Mouse (Mus musculus): ENCODE results near the gene Trp53inp2. TPM values are rescaled to one million over a fixed set of nuclear protein-coding genes. Genes with fewer than 3 reads are reported as not detected.

The Trp53inp2 gene
- total and polyA plus RNA-seq, 3 experiments: 2.8 to 6.2 (median 3.3) TPM

DNA sequence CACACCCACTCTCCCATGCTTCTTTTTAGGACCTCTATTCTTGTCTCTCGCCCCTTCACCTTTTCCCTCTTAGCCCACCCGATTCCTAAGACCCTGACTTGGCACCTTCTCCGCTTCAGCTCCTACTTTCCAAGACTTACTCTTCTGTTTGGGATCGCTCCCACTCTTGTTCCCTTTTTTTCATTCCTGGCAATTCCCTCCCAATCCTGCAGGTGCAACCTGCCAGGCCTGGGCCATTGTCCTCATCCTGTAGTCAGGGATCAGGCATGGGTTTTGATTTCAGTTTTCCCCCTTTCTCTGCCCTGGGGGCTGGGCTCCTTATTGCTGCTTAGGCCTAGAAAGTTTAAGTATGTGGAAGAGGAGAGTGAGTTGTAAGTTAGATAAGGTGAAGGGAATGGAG, 6.2 kb downstream of the Trp53inp2 start:
- ATAC-seq (ENCODE audit: extremely low read depth, insufficient number of reproducible peaks, low FRiP score, poor library complexity, severe bottlenecking) (no peak), DNase-seq (ENCODE audit: low spot score) (no peak)
- Histone ChIP-seq H3K4me1 (ENCODE audit: insufficient read depth, low read depth, low read length) (peaks cover 13% of the 10 kb centered on the region), H3K9me3 (replicated peaks) (no peaks in the 10 kb centered on the region), H3K4me3 (ENCODE audit: low read depth, low read length) (no peak overlapping the region), H3K36me3 (replicated peaks) (peaks cover 42% of the 10 kb centered on the region), H3K27me3 (ENCODE audit: insufficient read depth, low read length) (no peaks in the 10 kb centered on the region; the same call in 1 of the 2 replicates)
- TF ChIP-seq CTCF (IDR thresholded peaks at IDR 0.05; ENCODE audit: low read depth, low read length): no peak

DNA sequence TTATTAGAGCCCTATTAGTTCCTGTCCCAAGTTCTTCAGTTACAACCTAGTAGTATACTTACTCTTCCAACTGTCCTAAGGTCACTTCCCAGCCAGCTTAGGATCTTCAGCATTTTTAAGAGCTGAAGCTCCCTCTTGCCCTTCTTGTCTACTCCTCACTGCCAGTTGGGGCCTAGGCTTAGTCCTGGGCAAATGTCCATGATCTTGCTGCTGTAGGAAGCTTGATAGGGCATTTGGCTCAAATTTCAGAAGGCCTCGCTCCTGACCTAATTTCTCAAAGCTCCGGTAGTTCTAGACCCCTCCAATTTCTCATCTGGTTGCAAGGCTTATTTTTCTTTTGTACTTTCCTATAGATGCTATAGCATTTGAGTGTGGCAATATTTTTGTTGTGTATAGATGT, 7.7 kb downstream of the Trp53inp2 start:
- DNase-seq (ENCODE audit: low spot score): no peak
- no peak for TF ChIP-seq GATA2 (IDR thresholded peaks at IDR 0.05; ENCODE audit: borderline replicate concordance, low read depth, low read length)
- TF ChIP-seq GATA1 (IDR thresholded peaks at IDR 0.05; ENCODE audit: borderline replicate concordance, low read length): no peak
- TF ChIP-seq POLR2AphosphoS5 (IDR thresholded peaks at IDR 0.05; ENCODE audit: insufficient replicate concordance, low read depth, low read length): no peak
- TF ChIP-seq CTCF (IDR thresholded peaks at IDR 0.05; ENCODE audit: low read depth, low read length): no peak
- TF ChIP-seq TAL1 (conservative IDR thresholded peaks at IDR 0.05; ENCODE audit: low read depth, low read length): no peak
- H3K36me3 ChIP-seq (replicated peaks): peaks cover 49% of the 10 kb centered on the region

DNA sequence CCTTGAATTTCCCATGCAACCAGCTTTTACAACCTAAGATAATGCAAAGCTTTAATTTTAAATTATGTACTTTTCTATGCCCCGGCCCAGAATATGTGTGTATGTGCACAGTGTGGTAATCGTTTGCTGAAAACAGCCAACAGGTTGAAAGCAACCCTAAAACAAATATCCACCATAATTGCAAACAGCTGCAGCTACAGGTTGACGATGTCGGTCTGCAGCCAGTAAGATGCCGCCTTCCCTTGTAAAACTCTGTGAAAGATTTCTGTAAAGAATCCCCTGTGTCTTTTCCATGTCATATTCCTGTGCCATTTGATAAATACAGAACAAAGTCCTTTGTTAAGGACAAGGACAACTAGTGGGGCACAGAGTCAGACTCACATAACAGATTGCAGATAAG, 13.7 kb downstream of the Trp53inp2 start:
- H3K36me3 ChIP-seq (replicated peaks): peaks cover 55% of the 10 kb centered on the region

More for the DNA sequence above, 7.7 kb downstream of the Trp53inp2 start:
- ATAC-seq (ENCODE audit: extremely low read depth, insufficient number of reproducible peaks, low FRiP score, poor library complexity, severe bottlenecking): no peak
- 0 out of 2 replicates have a peak, but pooled peaks cover 5% of the 10 kb centered on the region for H3K4me1 ChIP-seq (ENCODE audit: insufficient read depth, low read depth, low read length)
- no peak overlapping the region for H3K4me3 ChIP-seq (ENCODE audit: low read depth, low read length)
- no peaks in the 10 kb centered on the region; the same call in 1 of the 2 replicates for H3K27me3 ChIP-seq (ENCODE audit: insufficient read depth, low read length)
- no peaks in the 10 kb centered on the region for H3K9me3 ChIP-seq (replicated peaks)

DNA sequence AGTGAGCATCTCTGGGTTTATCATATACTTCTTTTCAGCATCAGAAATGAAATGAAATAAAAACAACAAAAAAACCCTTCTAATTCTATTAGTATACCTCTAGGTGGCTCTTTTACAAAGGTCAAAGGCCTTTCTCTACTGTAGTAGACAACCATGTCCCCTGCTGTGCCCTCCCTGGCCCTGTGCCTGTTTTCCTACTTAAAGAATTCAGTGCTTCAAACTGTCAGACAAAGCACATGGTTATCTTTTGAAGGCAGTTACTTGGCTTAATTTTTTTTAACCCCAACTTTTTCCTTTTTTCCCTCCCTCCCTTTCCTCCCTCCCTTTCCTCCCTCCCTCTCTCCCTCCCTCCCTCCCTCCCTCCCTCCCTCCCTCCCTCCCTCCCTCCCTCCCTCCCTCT, 19.4 kb downstream of the Trp53inp2 start:
- Histone ChIP-seq H3K9me3 (replicated peaks) (no peaks in the 10 kb centered on the region), H3K4me1 (ENCODE audit: insufficient read depth, low read depth, low read length) (no peaks in the 10 kb centered on the region), H3K27me3 (ENCODE audit: insufficient read depth, low read length) (no peaks in the 10 kb centered on the region), H3K36me3 (replicated peaks) (peaks cover 60% of the 10 kb centered on the region), H3K4me3 (ENCODE audit: low read depth, low read length) (no peak overlapping the region)
- ATAC-seq (ENCODE audit: extremely low read depth, insufficient number of reproducible peaks, low FRiP score, poor library complexity, severe bottlenecking) (no peak), DNase-seq (ENCODE audit: low spot score) (no peak)
- TF ChIP-seq CTCF (IDR thresholded peaks at IDR 0.05; ENCODE audit: low read depth, low read length): no peak
- TF ChIP-seq POLR2AphosphoS5 (IDR thresholded peaks at IDR 0.05; ENCODE audit: insufficient replicate concordance, low read depth, low read length): no peak
- no peak for TF ChIP-seq GATA2 (IDR thresholded peaks at IDR 0.05; ENCODE audit: borderline replicate concordance, low read depth, low read length)
- no peak for TF ChIP-seq GATA1 (IDR thresholded peaks at IDR 0.05; ENCODE audit: borderline replicate concordance, low read length)

More for the DNA sequence above, 13.7 kb downstream of the Trp53inp2 start:
- ATAC-seq (ENCODE audit: extremely low read depth, insufficient number of reproducible peaks, low FRiP score, poor library complexity, severe bottlenecking) (no peak), DNase-seq (ENCODE audit: low spot score) (no peak)
- Histone ChIP-seq H3K4me1 (ENCODE audit: insufficient read depth, low read depth, low read length) (no peaks in the 10 kb centered on the region), H3K4me3 (ENCODE audit: low read depth, low read length) (no peak overlapping the region), H3K9me3 (replicated peaks) (no peaks in the 10 kb centered on the region), H3K27me3 (ENCODE audit: insufficient read depth, low read length) (no peaks in the 10 kb centered on the region)
- TF ChIP-seq GATA1 (IDR thresholded peaks at IDR 0.05; ENCODE audit: borderline replicate concordance, low read length) (no peak), CTCF (IDR thresholded peaks at IDR 0.05; ENCODE audit: low read depth, low read length) (no peak), GATA2 (IDR thresholded peaks at IDR 0.05; ENCODE audit: borderline replicate concordance, low read depth, low read length) (no peak), TAL1 (conservative IDR thresholded peaks at IDR 0.05; ENCODE audit: low read depth, low read length) (no peak)

DNA sequence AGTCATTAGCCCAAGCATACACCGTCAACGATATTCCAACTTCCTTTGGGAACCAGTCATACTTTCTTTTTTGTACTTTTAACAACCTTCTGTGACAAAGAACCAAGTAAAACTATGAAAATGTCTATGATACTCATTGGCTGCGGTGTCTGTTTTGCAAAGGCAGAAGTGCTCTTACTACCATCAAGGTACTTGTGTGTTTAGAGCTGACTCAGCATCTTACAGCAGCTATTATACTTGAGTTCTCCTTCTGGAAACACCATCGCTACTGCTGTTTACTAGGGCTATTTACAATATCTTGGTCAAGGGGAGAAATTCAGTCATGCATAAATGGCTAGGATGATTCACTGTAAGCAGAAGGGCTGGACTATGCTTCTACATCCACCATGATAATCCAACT, 21.1 kb downstream of the Trp53inp2 start:
- no peak for DNase-seq (ENCODE audit: low spot score)
- no peaks in the 10 kb centered on the region for H3K27me3 ChIP-seq (ENCODE audit: insufficient read depth, low read length)
- no peaks in the 10 kb centered on the region for H3K4me1 ChIP-seq (ENCODE audit: insufficient read depth, low read depth, low read length)
- no peaks in the 10 kb centered on the region for H3K9me3 ChIP-seq (replicated peaks)
- no peak for ATAC-seq (ENCODE audit: extremely low read depth, insufficient number of reproducible peaks, low FRiP score, poor library complexity, severe bottlenecking)
- TF ChIP-seq GATA1 (IDR thresholded peaks at IDR 0.05; ENCODE audit: borderline replicate concordance, low read length) (no peak), TAL1 (conservative IDR thresholded peaks at IDR 0.05; ENCODE audit: low read depth, low read length) (no peak), POLR2AphosphoS5 (IDR thresholded peaks at IDR 0.05; ENCODE audit: insufficient replicate concordance, low read depth, low read length) (no peak), CTCF (IDR thresholded peaks at IDR 0.05; ENCODE audit: low read depth, low read length) (no peak), GATA2 (IDR thresholded peaks at IDR 0.05; ENCODE audit: borderline replicate concordance, low read depth, low read length) (no peak)
- H3K36me3 ChIP-seq (replicated peaks): peaks cover 68% of the 10 kb centered on the region
- no peak overlapping the region for H3K4me3 ChIP-seq (ENCODE audit: low read depth, low read length)

DNA sequence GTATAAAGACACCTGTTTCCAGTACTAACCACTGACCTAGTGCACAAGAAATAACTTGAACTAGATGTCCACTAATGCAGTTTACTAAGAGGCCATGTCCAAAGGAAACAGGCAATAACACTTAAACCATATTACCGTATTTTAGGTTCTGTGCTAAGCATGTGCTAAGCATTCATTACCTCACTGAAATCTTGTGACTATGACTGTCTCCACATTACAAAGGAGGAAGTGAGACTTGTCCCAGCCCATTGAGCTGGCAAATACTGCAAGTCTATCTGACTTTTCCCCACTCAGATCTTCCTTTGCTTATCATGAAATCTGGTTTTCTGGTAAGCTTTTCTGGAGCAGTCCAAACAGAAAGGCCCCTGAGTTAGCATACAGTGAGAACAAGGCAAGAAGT, 23.8 kb downstream of the Trp53inp2 start:
- ATAC-seq (ENCODE audit: extremely low read depth, insufficient number of reproducible peaks, low FRiP score, poor library complexity, severe bottlenecking): peak; percentile 63
- no peaks in the 10 kb centered on the region for H3K9me3 ChIP-seq (replicated peaks)
- H3K4me1 ChIP-seq (ENCODE audit: insufficient read depth, low read depth, low read length): no peaks in the 10 kb centered on the region
- H3K27me3 ChIP-seq (ENCODE audit: insufficient read depth, low read length): no peaks in the 10 kb centered on the region
- TF ChIP-seq POLR2AphosphoS5 (IDR thresholded peaks at IDR 0.05; ENCODE audit: insufficient replicate concordance, low read depth, low read length) (no peak), GATA1 (IDR thresholded peaks at IDR 0.05; ENCODE audit: borderline replicate concordance, low read length) (no peak), CTCF (IDR thresholded peaks at IDR 0.05; ENCODE audit: low read depth, low read length) (no peak), GATA2 (IDR thresholded peaks at IDR 0.05; ENCODE audit: borderline replicate concordance, low read depth, low read length) (no peak), TAL1 (conservative IDR thresholded peaks at IDR 0.05; ENCODE audit: low read depth, low read length) (no peak)
- H3K4me3 ChIP-seq (ENCODE audit: low read depth, low read length): no peak overlapping the region
- peaks cover 76% of the 10 kb centered on the region for H3K36me3 ChIP-seq (replicated peaks)
- no peak for DNase-seq (ENCODE audit: low spot score)

DNA sequence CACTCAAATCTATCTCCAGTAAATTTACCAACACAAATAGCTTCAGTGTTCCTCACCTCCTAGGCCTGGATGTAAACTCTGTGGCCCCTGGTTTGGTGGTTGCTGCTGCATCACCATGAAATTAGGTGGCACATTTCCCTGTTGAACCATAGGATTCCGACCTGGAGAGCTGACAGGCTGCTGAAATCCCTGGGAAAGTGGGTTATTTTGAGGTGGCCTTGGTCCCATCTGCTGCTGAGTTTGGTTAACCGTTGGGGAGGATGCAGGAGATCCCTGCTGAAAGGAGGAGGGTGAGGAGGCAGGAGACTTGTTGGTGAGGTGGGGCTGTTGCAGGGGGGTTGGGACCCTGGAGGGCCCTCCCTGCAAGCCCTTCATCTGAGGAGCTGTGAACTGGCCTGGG, 40.1 kb downstream of the Trp53inp2 start:
- no peaks in the 10 kb centered on the region for H3K27me3 ChIP-seq (ENCODE audit: insufficient read depth, low read length)
- peaks cover 57% of the 10 kb centered on the region for H3K36me3 ChIP-seq (replicated peaks)
- no peak for DNase-seq (ENCODE audit: low spot score)

More for the DNA sequence above, 40.1 kb downstream of the Trp53inp2 start:
- ATAC-seq (ENCODE audit: extremely low read depth, insufficient number of reproducible peaks, low FRiP score, poor library complexity, severe bottlenecking): no peak
- Histone ChIP-seq H3K4me3 (ENCODE audit: low read depth, low read length) (no peak overlapping the region), H3K9me3 (replicated peaks) (no peaks in the 10 kb centered on the region), H3K4me1 (ENCODE audit: insufficient read depth, low read depth, low read length) (no peaks in the 10 kb centered on the region)
- TF ChIP-seq TAL1 (conservative IDR thresholded peaks at IDR 0.05; ENCODE audit: low read depth, low read length) (no peak), GATA2 (IDR thresholded peaks at IDR 0.05; ENCODE audit: borderline replicate concordance, low read depth, low read length) (no peak), CTCF (IDR thresholded peaks at IDR 0.05; ENCODE audit: low read depth, low read length) (no peak), POLR2AphosphoS5 (IDR thresholded peaks at IDR 0.05; ENCODE audit: insufficient replicate concordance, low read depth, low read length) (no peak), GATA1 (IDR thresholded peaks at IDR 0.05; ENCODE audit: borderline replicate concordance, low read length) (no peak)
